Mouse (Mus musculus) lung, postnatal 0 days (tissue): Measurements from ENCODE around the gene Rras. TPM values are rescaled to one million over a fixed set of nuclear protein-coding genes. Genes with fewer than 3 reads are reported as not detected.
A peak's percentile ranks its signal among the peaks of the same experiment; 100 is the strongest.

Experiments used
- ATAC-seq: fragments of 200-750 bp; cut with Nextera tagmentation; 2 replicates; pipeline ENCODE4 v1.8.0; 2017; ENCODE audit warnings: moderate library complexity
- DNase-seq: peaks from one replicate; pipeline ENCODE4 v3.0.0-alpha.2; 2016; ENCODE audit warnings: low spot score
- H3K27ac ChIP-seq: fragments of 300-500 bp; sonication (generic); 2 replicates; pipeline ENCODE4 v1.5.1; 2014; ENCODE audit warnings: antibody characterized with exemption, mild to moderate bottlenecking, low read length, mixed read lengths
- H3K27me3 ChIP-seq: fragments of 300-500 bp; sonication (generic); replicated peaks from 2 replicates; pipeline ENCODE4 v1.6.1; 2014; ENCODE audit warnings: low read length, mixed read lengths; ENCODE audit not compliant: insufficient read depth
- H3K36me3 ChIP-seq: fragments of 300-500 bp; sonication (generic); 2 replicates; pipeline ENCODE4 v1.6.1; 2014; ENCODE audit warnings: low read length, mixed read lengths; ENCODE audit not compliant: insufficient read depth
- H3K4me1 ChIP-seq: fragments of 300-500 bp; sonication (generic); 2 replicates; pipeline ENCODE4 v1.6.1; 2014; ENCODE audit warnings: antibody characterized with exemption, low read depth, low read length, mixed read lengths; ENCODE audit not compliant: insufficient read depth
- H3K4me2 ChIP-seq: fragments of 300-500 bp; sonication (generic); replicated peaks from 2 replicates; pipeline ENCODE4 v1.6.1; 2014; ENCODE audit warnings: low read depth, mild to moderate bottlenecking, low read length, moderate library complexity, mixed read lengths
- H3K4me3 ChIP-seq: fragments of 300-500 bp; sonication (generic); 2 replicates; pipeline ENCODE4 v1.5.1; 2014; ENCODE audit warnings: low read depth, low read length
- H3K9ac ChIP-seq: fragments of 300-500 bp; sonication (generic); replicated peaks from 2 replicates; pipeline ENCODE4 v1.6.1; 2014; ENCODE audit warnings: low read depth, mild to moderate bottlenecking
- H3K9me3 ChIP-seq: fragments of 300-500 bp; sonication (generic); 2 replicates; pipeline ENCODE4 v1.6.1; 2016; ENCODE audit warnings: low read length, mixed read lengths
- CTCF ChIP-seq: IDR thresholded peaks from 2 replicates; pipeline ENCODE4 v1.5.1; 2016; ENCODE audit warnings: antibody characterized with exemption, mild to moderate bottlenecking
- EP300 ChIP-seq: IDR thresholded peaks from 2 replicates; pipeline ENCODE4 v1.6.1; 2016; ENCODE audit warnings: antibody characterized with exemption, mild to moderate bottlenecking, control low read depth
- WGBS: fragments of 180-500 bp; shearing (Covaris S2); extraction: QIAGEN DNeasy Blood & Tissue Kit; methylation state at CpG from one replicate; pipeline ENCODE4 v1.1.7; 2014; 5-methylcytosine and 5-hydroxymethylcytosine counted together
- polyA plus RNA-seq: library from polyadenylated mRNA; unstranded; fragments of >200 nt; fragmentation: Nextera tagmentation; extraction: Ambion mirVana; gene quantifications from 2 replicates; pipeline ENCODE4 v1.2.1, GENCODE M21; 2015

Gene Rras
- polyA plus RNA-seq, 1 experiment from 2014 or later: 160 TPM

- 1% methylated on average over 31 of the region's 45 CpGs for WGBS
- peak overlapping the region; percentile 80 for H3K27ac ChIP-seq
- ATAC-seq: peak; percentile 2; the same call in 1 of the 2 replicates
These were observed 32.1 kb upstream of the Rras start for GRCm38 (mm10) chr7:44985595-44986191.

DNA sequence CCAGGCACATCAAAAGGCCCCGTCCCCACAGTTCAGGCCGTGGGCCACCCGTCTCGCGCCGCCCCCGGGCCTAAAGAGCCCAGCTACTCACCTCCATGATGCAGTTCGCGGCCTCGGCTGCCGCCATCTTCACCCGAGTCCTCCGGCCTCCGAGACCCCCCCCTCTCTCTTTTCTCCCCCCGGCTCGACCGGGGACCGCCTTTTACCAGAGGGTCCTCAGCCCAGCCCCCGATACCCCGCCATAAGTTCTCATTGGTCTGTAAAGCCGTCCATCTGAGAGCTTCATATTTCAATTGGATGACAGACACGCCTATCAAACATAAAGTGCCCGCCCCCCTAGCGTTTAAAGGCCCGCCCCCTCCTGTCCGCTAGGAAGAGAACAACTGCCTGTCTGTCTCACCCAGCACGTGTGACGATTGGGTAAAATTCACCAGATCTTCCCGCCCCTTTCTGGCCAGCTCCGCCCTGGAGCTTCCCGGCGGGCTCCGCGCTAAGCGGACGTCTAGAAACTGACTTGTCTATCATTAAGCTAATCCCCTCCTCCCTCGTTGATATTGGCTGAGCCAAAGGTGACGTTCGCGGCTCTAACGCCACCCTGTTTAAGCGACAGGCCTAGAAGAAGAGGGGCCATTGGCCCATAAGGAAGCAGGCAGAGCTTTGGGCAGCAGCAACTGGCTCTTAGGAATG, 31.4 kb upstream of the Rras start, which contains the start of gene Prmt1:
Gene Prmt1 (minus strand): TSS at position 377 of the 687 bp plus-strand sequence.
- no peaks in the 10 kb centered on the region for H3K9me3 ChIP-seq
- H3K4me2 ChIP-seq: peak within 1 kb of the TSS; percentile 72
- H3K27ac ChIP-seq: peak within 1 kb of the TSS; percentile 81
- no peaks in the 10 kb centered on the region; the same call in 1 of the 2 replicates for H3K4me1 ChIP-seq
- peak within 1 kb of the TSS; percentile 43 for H3K9ac ChIP-seq
- TF ChIP-seq EP300 (peak; percentile 81), CTCF (no peak)
- WGBS: 1% methylated on average over 39 of the region's 42 CpGs
- H3K4me3 ChIP-seq: peak within 1 kb of the TSS; percentile 64
- H3K36me3 ChIP-seq: 0 out of 2 replicates have a peak, but pooled peaks cover 6% of the 10 kb centered on the region
- peak; percentile 95 for ATAC-seq
- peak; percentile 100 for DNase-seq
- H3K27me3 ChIP-seq: no peaks in the 10 kb centered on the region

More at GRCm38 (mm10) chr7:44985595-44986191, 32.1 kb upstream of the Rras start:
- no peak for TF ChIP-seq EP300
- TF ChIP-seq CTCF: peak; percentile 55
- H3K4me3 ChIP-seq: peak overlapping the region; percentile 64
- H3K4me2 ChIP-seq: peak overlapping the region; percentile 72
- peak overlapping the region; percentile 41 for H3K9ac ChIP-seq
- peak; percentile 76 for DNase-seq
- H3K36me3 ChIP-seq: 0 out of 2 replicates have a peak, but pooled peaks cover 6% of the 10 kb centered on the region
- no peaks in the 10 kb centered on the region for H3K9me3 ChIP-seq
- H3K4me1 ChIP-seq: no peaks in the 10 kb centered on the region; the same call in 1 of the 2 replicates
- H3K27me3 ChIP-seq: no peaks in the 10 kb centered on the region

DNA sequence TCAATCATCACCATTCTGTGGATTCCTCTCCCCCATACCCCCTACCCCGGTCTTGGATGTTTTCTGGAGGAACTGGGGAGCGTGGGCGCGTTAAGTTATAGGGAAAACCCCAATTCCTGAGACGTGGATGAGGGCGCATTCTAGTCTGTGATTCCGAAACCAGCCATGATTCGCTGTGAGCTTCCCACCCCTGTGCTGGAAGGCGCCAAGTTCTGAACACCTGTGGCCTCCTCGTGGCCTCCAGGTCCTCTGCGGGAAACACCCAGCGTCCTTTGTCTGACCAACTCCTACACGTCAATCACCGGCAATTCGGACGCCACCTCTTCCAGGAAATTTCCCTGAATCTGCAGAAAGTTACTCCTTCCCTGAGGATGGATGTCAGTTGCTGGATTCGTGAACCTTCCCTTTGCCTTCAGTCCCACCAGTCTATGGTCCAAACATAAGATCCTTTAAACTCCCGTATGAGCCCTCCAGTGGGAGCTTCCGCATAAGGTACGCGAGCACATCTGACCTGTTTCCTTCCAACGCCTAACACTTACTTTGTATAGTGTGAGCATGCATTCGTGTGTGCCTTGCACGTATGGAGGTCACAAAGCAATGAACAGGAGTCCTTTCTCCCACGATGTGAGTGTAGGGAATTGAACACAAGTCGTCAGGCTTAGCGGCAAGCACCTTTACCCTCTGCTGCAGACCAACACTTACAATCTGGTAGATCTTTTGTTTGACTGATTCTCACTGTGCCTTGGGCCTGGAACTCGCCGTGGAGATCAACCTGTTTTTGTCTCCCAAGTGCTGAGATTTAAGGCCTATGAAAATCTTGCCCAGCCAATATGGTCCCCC, 30.7 kb upstream of the Rras start:
- TF ChIP-seq CTCF: peak; percentile 25; the same call in 1 of the 2 replicates
- TF ChIP-seq EP300: no peak
- Histone ChIP-seq H3K4me3 (peak overlapping the region; percentile 44), H3K36me3 (peaks cover 8% of the 10 kb centered on the region; the same call in 1 of the 2 replicates), H3K4me1 (no peaks in the 10 kb centered on the region; the same call in 1 of the 2 replicates), H3K9me3 (no peaks in the 10 kb centered on the region), H3K9ac (peak overlapping the region; percentile 43), H3K27ac (peak overlapping the region; percentile 81), H3K4me2 (peak overlapping the region; percentile 65), H3K27me3 (no peaks in the 10 kb centered on the region)
- ATAC-seq (peak; percentile 14), DNase-seq (no peak)
- WGBS: under 1% methylated on average over 29 of the region's 29 CpGs

GRCm38 (mm10) chr7:44996672-44997071, 21.1 kb upstream of the Rras start:
- Histone ChIP-seq H3K4me3 (peak overlapping the region; percentile 64), H3K27ac (no peak overlapping the region), H3K4me1 (peaks cover 10% of the 10 kb centered on the region), H3K36me3 (peaks cover 18% of the 10 kb centered on the region), H3K27me3 (no peaks in the 10 kb centered on the region), H3K9me3 (no peaks in the 10 kb centered on the region), H3K9ac (peak overlapping the region; percentile 61), H3K4me2 (peak overlapping the region; percentile 65)
- WGBS: 10% methylated on average over 10 of the region's 10 CpGs
- DNase-seq: no peak
- no peak for TF ChIP-seq CTCF
- TF ChIP-seq EP300: no peak
- no peak for ATAC-seq

- Histone ChIP-seq H3K36me3 (peaks cover 20% of the 10 kb centered on the region), H3K4me3 (peak within 1 kb of the TSS; percentile 64), H3K9ac (peak within 1 kb of the TSS; percentile 61), H3K9me3 (no peaks in the 10 kb centered on the region), H3K27ac (peak within 1 kb of the TSS; percentile 87), H3K4me2 (peak within 1 kb of the TSS; percentile 65), H3K4me1 (peaks cover 10% of the 10 kb centered on the region), H3K27me3 (no peaks in the 10 kb centered on the region)
- TF ChIP-seq CTCF: no peak
- TF ChIP-seq EP300: no peak
- ATAC-seq (peak; percentile 96), DNase-seq (peak; percentile 99)
- under 1% methylated on average over 43 of the region's 43 CpGs for WGBS
These were observed 20.4 kb upstream of the Rras start, which contains the start of gene Irf3 for GRCm38 (mm10) chr7:44997231-44997939. TSS of gene Irf3 (plus strand) at chr7:44997648.
